Mouse (Mus musculus): ENCODE measurements at regions not wholly inside any gene's neighbourhood (a gene's known extent, or its start where the extent isn't known, plus 50 kb on each side); places are given as distances from the start of the nearest gene placed in this dataset.

DNA sequence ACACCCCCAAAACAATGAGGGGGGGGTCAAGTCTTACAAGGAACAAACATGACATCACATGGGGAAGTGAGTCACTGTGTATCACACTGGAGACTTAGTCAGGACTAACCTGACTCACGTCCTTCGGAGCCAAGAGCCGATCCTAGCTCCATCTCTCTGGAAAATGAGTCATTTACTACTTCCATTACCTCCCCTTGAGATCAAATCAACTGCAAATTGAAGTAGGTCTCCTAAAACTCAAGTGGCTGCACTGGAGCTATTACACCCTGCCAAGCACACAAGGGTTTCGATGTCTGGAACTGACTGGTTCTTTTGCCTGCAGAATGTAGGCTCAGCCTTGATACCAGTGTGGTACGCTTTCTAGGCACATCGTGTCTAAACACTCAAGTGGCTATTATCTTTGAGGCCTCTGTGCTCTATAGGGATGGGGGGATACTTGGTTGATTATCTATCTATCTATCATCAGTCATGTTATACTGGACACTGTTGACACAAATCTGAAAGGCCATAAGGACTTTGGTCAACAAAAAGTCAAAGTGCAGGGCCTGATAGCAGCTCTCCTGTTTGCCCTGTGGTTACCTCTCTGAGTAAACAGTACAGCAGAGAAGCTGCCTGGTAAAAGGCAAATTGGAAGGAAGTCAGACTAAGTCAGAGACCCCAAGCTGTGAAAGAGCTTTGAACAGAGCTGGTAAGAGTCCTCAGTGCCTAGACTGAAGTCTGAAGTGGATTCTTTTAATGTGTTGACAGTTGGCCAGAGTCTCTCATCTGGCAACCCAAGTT is 167.5 kb upstream of the Jmjd1c start:
- no peak for DNase-seq (ENCODE audit: low spot score in 2 of 2)

DNA sequence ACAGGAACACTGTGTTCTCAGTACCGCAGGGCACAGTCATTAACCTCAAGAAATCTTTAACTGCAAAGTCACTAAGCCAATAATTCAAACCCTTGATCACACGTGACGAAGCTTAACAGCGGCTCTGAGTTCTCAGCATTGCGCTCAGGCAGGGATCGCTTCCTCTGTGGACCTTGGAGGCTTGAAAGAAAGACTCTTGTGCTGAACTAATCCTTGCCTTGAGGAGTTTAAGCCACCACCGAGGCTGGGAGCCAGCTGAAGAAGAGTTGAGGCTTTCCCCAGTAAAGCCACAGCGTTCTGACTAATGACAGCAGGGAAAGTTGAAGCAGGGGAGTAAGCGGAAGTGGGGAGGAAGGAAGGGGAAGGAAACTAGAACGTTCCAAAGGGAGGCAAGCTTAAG is 165.4 kb upstream of the Jmjd1c start:
- no peak for DNase-seq (ENCODE audit: low spot score in 2 of 2)

DNA sequence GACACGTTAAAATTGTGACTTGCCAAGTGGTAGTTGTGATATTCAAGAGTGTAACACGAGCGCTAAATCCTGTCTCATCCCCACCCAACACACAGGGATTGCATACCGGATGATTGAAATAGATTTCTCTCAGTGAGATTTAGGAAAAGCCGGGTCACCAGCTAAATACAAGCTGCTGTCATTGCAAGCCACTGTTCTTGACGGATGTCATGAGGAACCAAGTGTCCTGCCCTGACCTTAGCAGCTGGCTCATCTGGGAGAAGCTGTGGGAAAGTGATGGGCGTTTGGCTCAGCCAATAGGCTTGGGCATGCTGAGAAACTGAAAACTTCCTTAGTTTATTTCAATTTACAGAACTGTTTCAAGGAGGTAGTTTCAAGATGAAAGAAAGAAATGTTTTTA is 164.4 kb upstream of the Jmjd1c start:
- DNase-seq (ENCODE audit: low spot score in 2 of 2): no peak

DNA sequence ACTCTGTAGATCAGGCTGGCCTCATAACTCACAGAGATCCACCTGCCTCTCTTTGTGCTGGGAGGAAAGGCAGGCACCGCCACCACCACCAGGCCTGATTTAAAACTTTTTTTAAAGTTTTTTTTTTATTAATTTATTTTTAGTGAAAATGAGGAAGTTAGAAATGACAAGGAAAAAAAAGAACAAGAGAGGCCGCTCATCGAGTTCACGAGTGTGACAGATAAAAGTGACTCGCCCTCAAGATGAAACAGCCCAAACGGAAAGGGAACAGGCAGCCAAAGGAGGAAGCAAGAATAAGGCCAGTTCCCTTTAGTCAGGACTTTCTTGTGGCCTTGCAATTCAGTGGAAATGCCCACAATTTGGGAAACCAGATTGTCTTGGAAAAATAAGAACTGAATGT is 163.4 kb upstream of the Jmjd1c start:
- DNase-seq (ENCODE audit: low spot score in 2 of 2): no peak

DNA sequence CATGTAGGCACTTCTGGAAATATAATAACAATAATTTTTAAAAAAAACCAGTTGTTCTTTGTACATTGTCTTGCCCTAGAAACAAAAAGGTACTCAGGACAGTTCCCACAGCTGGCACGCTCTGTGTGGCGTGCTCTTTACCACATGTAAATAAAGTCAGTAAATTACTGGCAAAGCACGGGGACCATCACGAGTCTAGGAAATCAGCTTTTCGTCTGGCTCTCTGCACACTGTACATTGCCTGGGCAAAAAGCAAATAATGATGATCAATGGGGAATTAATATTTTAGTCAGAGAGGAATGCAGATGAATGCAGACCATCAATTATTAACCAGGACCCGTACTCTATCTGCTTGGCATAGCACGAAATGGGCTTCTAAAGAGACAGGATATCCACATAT is 162.2 kb upstream of the Jmjd1c start:
- no peak for DNase-seq (ENCODE audit: low spot score in 2 of 2)

DNA sequence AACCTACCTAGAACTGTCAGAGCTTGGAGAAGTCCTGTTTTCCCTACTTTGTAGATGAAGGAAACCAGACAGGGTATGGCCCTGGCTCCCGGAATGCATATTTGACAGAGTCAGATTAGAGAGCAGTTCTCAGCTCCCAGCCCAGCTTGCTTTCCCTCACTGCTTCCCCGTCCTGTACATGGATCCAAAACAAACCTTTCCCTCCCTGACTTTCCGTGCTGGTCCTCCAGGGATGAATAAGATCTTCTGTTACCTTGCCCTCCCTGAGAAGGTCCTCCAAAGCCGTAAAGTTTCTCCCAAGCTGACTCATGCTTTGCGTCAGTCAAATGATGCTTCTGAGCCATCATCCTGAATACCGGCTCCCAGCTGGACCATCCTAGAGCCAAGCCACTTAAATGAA is 160.2 kb upstream of the Jmjd1c start:
- DNase-seq (ENCODE audit: low spot score in 2 of 2): no peak

DNA sequence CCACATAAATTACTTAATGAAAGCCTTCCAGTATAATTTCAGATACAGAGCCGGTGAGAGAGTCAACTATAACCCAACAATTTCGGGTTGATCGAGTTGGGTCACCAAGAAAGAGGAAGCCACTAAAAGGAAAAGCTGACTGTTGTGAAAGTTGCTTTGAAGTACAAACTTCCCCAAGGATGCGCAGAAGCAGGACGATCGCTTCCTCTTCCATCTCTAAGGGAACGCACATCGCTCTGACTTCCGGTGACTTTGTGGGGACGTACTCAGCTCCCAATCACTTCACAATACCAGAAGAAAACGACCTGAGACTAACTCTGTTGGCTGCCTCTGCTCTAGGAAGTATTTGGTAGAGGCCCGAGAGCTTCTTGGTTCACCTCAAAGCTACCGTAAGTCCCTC is 158.8 kb upstream of the Jmjd1c start:
- DNase-seq (ENCODE audit: low spot score in 2 of 2): no peak

DNA sequence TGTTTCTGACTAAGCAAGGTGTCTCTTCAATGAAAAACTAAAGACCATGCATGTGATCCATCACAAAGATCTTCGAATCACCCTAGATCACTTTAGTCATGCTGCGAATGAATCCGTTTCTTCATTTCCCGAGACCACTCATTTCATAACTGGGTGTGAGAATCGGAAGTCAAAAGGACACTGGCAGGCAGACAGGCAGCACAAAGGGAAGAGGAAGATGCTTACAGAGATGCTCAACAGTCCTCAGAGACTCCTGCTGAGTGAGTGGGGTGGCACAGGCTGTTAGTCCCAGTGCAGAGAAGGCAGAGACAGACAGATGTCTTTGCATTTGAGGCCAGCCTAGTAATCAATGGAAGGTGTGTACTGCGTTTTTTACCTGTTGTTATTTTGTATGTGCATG is 155.6 kb upstream of the Jmjd1c start:
- DNase-seq (ENCODE audit: low spot score in 2 of 2): no peak

DNA sequence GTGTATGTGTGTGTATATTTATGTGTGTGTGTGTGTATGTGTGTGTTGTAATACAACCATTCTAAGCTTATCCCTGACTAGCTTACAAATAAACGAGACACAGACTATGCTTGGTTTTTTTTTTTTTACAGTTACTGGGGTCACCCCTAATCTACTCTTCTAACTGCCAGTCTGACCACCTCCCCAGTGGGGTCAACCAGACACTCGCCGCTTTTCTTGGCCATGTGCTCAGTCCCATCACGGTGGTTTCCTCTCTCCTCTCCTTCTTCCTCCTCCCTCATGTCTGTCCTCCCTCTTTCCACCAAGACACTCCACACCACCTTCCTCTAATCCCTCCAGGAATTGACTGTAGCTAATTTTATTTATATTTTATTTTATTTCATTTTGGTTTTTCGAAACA is 155.0 kb upstream of the Jmjd1c start:
- no peak for DNase-seq (ENCODE audit: low spot score in 2 of 2)

DNA sequence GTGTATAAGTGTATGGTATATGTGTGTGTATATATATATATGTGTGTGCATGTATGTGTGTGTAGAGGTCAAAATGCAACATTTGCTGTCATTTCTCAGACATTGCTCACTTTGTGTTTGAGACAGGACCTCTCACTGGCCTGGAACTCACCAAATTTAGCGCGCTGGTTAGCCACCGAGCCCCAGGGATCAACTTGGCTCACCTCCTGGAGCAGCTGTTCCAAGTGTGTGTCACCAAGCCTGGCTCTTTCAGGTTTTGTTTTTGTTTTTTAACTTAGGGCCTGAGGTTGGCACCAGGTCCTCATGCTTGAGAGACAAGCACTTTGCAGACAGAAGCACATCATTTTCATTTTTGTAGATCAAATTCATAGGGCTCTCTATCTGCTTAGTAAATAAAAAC is 154.0 kb upstream of the Jmjd1c start:
- DNase-seq (ENCODE audit: low spot score in 2 of 2): peak in 1 of 2 experiments; percentile 20

DNA sequence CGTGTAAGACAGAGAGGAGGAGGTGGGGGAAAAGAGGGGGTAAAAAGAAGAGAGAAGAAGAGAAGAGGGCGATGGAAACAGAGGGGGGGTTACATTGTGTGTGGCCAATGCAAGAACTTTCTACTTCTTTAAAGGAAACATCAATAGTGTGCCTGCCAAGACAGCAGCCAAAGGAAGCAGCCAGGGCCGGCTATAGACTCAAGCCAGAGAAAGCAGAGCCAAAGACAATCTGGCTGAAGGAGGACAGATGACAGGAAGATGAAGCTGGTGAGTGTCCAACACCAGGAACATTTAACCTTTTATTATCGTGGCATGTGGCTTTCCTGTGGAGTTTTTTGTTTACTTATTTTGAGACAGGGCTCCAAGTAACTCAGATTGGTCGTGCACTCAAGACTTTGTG is 152.1 kb upstream of the Jmjd1c start:
- DNase-seq (ENCODE audit: low spot score in 2 of 2): peak in 1 of 2 experiments; percentile 23

DNA sequence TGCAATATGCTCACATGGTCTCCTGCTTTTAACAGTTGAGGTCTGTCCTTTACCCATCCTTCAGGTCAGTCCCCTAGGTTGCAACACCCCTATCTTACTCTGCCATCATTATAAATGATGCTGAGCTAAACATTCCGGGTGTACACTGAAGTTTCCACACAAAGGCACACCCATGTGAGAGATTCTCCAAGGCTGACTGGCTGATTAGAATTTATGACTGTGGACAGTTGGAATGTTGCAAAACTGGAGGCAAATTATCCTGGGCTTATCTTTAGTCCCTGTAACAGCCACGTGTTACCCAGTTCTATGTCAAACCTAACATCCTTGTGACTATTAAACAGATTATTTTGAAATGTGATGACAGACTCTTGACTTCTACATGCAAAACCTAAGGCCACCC is 149.8 kb upstream of the Jmjd1c start:
- DNase-seq (ENCODE audit: low spot score in 2 of 2): no peak

DNA sequence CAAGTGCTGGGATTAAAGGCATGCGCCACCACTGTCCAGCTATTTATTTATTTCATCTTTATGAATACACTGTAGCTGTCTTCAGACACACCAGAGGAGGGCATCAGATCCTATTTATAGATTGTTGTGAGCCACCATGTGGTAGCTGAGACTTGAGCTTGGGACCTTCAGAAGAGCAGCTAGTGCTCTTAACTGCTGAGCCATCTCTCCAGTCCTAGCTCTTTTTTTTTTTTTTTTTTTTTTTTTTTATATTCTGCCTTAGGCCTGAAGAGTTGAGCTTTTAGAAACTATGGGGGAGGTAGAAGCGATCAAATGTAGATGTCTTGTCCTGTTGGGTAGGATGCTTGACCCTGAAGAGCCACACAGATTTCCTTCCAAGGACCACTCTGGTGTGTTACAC is 147.6 kb upstream of the Jmjd1c start:
- DNase-seq (ENCODE audit: low spot score in 2 of 2): no peak

DNA sequence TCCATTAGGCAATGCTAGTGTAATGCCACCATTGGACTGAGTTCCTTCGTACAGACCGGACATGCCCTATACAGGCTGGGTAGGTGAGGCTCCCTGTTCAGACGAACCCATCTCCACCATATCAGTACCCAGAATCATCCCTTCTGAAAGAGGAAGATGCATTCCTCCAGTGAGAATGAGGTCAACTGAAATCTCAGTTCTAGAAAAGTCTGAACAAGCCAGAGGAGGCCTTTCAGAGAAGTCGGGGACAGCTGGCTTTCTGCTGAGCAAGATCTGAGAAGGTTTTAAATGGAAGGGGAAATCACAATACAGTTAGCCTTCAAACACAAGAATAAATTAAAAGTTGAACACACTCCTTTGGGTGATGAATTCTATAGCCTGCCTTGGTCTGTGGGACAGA is 145.5 kb upstream of the Jmjd1c start:
- DNase-seq (ENCODE audit: low spot score in 2 of 2): no peak

DNA sequence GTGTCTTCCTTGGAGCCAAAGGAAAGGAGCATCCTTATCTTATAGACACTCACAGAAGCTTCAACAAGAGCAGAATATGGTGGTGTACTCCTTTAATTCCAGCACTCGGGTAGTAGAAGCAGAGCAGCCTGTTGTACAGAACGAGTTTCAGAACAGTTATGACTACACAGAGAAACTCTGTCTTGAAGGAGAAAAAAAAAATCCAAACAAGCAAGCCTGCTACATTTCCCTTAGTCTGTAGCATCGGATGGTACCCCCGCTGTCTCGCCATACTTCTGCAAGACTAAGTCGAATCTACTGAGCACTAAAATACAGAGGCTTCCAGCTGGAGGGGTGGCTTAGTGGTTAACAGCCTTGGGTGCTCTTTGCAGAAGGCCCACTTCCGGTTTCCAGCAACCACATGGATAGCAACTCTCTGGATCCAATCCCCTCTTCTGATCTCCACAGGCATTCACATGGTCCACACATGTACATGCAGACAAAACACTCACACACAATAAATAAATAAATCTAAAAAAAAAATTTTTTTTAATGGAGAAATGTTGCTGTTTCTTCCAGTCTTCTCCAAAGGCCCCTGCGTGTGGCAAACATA is 144.6 kb upstream of the Jmjd1c start:
- DNase-seq (ENCODE audit: low spot score in 2 of 2): no peak

DNA sequence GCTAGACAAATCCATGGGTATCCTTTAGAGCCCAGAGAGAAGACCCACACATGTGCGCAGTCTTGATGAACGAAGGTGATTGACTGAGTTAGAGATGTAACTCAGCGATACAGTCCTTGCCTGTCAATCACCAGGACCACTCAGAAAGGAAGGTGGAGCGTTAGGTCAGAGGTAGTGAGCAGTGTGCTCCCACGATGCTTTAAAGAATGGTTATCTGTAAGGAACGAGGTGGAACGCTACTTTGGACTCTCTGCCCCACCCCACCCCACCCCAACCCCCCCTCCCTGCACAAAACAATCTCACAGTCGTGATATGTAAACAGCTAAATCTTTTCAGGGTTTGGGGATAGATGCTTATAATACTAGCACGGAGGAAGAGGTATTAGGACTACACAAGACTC is 144.0 kb upstream of the Jmjd1c start:
- no peak for DNase-seq (ENCODE audit: low spot score in 2 of 2)

DNA sequence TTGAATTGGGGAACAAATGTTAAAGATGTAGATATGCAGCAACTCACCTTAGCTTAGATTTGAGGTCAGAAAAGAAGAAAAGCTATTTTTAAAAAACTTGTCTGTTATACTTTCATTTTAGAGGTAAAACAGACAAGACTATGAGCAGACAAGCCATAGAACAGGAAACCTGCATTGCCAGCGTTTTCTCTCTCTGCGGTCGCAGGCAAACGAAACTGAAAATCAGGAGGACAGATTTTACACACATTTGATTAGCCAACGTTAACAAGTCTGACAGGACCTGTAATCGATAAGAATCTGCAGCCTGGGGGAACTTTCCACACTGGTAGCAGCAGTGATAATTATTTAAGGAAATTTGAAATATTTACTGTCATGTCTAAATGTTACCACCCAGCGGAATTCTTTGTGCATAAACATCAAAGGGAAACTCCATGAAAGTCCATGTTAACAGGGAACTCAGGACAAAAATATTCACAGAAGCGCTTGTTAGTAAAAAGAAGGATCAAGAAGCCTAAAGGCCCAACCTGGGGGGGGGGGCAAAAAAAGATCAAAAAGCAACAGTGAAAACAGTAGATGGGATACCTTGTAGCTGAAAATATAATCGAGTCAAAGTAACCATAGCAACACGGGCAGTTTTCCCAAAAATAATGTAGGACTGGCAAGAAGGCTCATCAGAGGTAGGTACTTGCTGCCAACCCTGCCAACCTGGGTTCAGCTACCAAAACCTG is 142.5 kb upstream of the Jmjd1c start:
- DNase-seq (ENCODE audit: low spot score in 2 of 2): peak in 1 of 2 experiments; percentile 38

DNA sequence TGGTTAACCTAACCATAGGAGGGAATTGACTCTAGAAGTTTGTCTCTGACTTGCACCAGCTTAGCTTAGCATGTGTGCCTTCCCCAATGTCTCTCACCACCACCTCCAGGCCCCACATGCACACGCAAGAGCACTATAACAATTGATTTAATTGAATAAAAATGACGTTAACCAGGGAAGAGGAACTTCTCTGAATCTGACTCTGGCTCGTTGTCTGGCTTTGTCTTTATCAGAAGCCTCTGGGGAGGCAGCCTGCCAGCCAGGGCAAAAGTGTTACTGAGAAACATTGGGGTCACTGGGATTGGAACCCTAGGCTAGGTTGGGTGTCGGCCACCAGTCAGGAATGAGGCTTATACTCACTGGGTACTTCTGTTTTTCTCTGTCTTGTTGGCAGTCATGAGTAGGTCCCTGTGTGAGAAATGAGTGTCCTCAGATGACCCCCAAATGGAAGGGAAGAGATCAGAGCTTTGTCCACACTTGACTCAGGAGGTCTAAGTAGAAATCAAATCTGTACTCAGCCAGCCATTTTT is 141.9 kb upstream of the Jmjd1c start:
- peak in 1 of 2 experiments; percentile 7 for DNase-seq (ENCODE audit: low spot score in 2 of 2)

DNA sequence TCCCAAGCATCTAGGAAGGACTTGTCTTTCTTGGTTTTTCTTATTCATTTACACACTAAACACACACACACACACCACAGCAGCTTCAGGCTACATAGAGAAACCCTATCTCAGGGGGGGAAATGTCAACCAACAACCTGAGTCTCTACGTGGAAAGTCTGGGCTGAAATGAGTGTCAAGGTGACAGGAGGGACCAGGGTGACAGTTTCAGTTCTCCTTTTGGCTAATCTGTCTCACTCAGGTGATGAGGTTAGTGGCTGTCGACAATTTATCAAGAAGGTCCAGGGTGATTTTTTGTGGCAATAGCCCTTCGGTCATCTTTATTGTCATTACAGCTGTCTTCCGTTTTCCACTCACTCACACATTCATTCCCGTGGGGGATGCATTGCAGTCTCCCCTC is 140.5 kb upstream of the Jmjd1c start:
- no peak for DNase-seq (ENCODE audit: low spot score in 2 of 2)

DNA sequence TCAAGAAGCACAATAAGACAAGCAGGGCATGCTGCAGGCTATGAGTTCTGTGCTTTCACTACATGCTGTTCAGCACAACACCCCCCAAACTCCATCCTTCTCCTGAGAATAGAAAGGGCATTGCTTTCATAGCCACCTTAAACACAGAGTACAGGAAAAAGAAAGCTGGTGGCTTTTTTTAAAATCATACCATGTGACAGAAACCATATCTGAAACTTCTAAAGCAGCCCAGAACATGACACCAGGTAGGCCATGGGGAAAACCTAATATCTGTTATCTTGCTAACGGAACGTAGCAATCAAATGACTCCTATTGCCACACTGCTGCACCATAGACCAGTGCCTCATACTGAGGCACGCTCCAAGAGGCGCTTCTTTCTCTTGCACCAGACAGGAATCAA is 139.3 kb upstream of the Jmjd1c start:
- no peak for DNase-seq (ENCODE audit: low spot score in 2 of 2)

DNA sequence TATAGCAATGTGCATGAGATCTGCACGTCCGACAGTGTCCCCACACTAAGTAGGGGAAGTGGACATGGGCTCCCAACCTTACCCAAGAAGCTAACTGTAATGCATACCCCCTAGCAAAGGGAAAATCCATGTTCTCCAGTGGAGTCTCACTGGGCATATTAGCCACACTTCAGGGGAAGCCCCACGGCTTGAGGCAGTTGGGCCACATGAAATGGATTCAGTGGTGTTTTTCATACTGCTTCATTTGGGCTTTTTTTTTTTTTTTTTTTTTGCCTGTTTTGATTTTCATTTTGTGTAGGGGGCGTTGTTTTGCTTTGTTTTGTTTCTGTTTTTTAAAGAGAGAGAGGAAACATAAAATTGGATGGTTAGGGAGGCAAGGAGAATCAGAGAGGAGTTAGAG is 138.6 kb upstream of the Jmjd1c start:
- no peak for DNase-seq (ENCODE audit: low spot score in 2 of 2)

Data from layer of hippocampus, postnatal 14 days (tissue).